Mouse (Mus musculus) hindbrain, embryonic 10.5 days (tissue): ENCODE data around the gene Cdc5l. TPM values are rescaled to one million over a fixed set of nuclear protein-coding genes. Genes with fewer than 3 reads are reported as not detected.

Experiments used
- polyA plus RNA-seq: library from polyadenylated mRNA; unstranded; fragments of >200 nt; fragmentation: Nextera tagmentation; extraction: Ambion mirVana; gene quantifications from 2 replicates; pipeline ENCODE4 v1.2.1, GENCODE M21; 2016

Cdc5l gene
- polyA plus RNA-seq, 1 experiment from 2014 or later, result 54.8 TPM

Other genes with a start within 250 kb of the Cdc5l start
- 0.31 and 0.36 TPM in 2 replicates for gene Spats1, start 41.7 kb upstream of the Cdc5l start, polyA plus RNA-seq
- 27.7 and 35.0 TPM in 2 replicates for gene Aars2, start 73.1 kb upstream of the Cdc5l start, polyA plus RNA-seq
- 1.7 and 3.8 TPM in 2 replicates for gene Tcte1, start 89.7 kb upstream of the Cdc5l start, polyA plus RNA-seq
- 7.2 and 10.6 TPM in 2 replicates for gene Tmem151b, start 115.9 kb upstream of the Cdc5l start, polyA plus RNA-seq
- 8.3 and 9.7 TPM in 2 replicates for gene Nfkbie, start 122.0 kb upstream of the Cdc5l start, polyA plus RNA-seq
- gene Slc35b2, start 130.1 kb upstream of the Cdc5l start, polyA plus RNA-seq, result 121 TPM in 2 replicates
- 1,585 and 2,006 TPM in 2 replicates for gene Hsp90ab1, start 139.5 kb upstream of the Cdc5l start, polyA plus RNA-seq
- gene Slc29a1, start 165.9 kb upstream of the Cdc5l start, polyA plus RNA-seq, result 60.4 and 72.0 TPM in 2 replicates
- 0.62 TPM in 1 of 2 replicates, not detected in the other for gene Mymx, start 168.4 kb upstream of the Cdc5l start, polyA plus RNA-seq
- 0.31 and 1.2 TPM in 2 replicates for gene Capn11, start 225.6 kb upstream of the Cdc5l start, polyA plus RNA-seq